ENCODE assay signal across 33 mouse cellular contexts in the genomic region with DNA sequence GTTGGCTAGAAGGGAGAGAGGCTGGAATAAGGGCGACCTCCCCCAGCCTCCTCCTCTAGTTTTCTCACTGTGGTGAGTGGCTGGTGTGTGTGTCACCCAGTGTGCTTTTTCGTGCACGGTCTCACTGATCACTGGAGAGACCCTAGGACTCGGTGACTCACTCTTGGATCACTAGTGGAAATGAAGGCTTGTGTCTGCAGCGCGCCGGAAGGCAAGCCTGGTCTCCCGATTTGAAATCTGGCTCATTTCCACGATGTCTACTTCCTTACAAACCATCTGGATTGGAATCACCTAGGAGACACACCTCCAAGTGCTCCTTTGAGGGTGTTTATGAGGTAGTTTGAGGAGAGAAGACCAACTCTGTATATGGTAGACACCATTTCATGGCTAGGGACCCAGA. TPM values are rescaled to one million over a fixed set of nuclear protein-coding genes. Genes with fewer than 3 reads are reported as not detected.
"Had no signal": no experiment of that assay in that cellular context is flagged by ENCODE, and none has a peak within 500 bp of the region (broad histone marks: within the 10 kb centered on the region; RNA-seq: fewer than 3 reads in every experiment).

No protein-coding gene starts in this region.

- H3K27ac ChIP-seq: heart, embryonic 10.5 days; intestine, embryonic 15.5 days; limb, embryonic 10.5 days; limb, embryonic 12.5 days; liver, embryonic 13.5 days; liver, embryonic 15.5 days had no signal

- DNase-seq: gastrocnemius, postnatal 14 days; heart, adult 18-20 months; heart, postnatal 10 days; heart, postnatal 4 days; kidney, adult 18-20 months; kidney, adult 8-10 months; kidney, postnatal 10 days; kidney, postnatal 25 days; kidney, postnatal 4 days; liver; liver, embryonic 13.5 days had no signal

- H3K4me1 ChIP-seq: heart, embryonic 12.5 days; liver, embryonic 13.5 days; liver, embryonic 15.5 days had no signal

- ATAC-seq: hindbrain, embryonic 16.5 days; inflammation-experienced regulatory T-cells, adult 6 months; intestine, embryonic 15.5 days had no signal

- H3K4me3 ChIP-seq: heart, embryonic 10.5 days; heart, embryonic 12.5 days; hindbrain, embryonic 12.5 days; intestine, embryonic 15.5 days; layer of hippocampus, adult 2 months; limb, embryonic 10.5 days; limb, embryonic 12.5 days; liver, embryonic 13.5 days; liver, embryonic 15.5 days had no signal

- H3K9ac ChIP-seq: heart, embryonic 12.5 days; hindbrain, embryonic 12.5 days; hindbrain, embryonic 14.5 days; intestine, embryonic 15.5 days; limb, embryonic 12.5 days; liver, embryonic 13.5 days; liver, embryonic 15.5 days had no signal

- H3K36me3 ChIP-seq: heart, embryonic 10.5 days; heart, embryonic 12.5 days; hindbrain, embryonic 12.5 days; intestine, embryonic 15.5 days; limb, embryonic 10.5 days; limb, embryonic 12.5 days; liver, embryonic 13.5 days; liver, embryonic 15.5 days had no signal

- H3K9me3 ChIP-seq: heart, embryonic 10.5 days; heart, embryonic 12.5 days; hindbrain, embryonic 12.5 days; intestine, embryonic 15.5 days; limb, embryonic 10.5 days; limb, embryonic 12.5 days; liver, embryonic 13.5 days; liver, embryonic 15.5 days had no signal

- H3K4me2 ChIP-seq: heart, embryonic 12.5 days; hindbrain, embryonic 12.5 days; hindbrain, embryonic 14.5 days; intestine, embryonic 15.5 days; limb, embryonic 12.5 days; liver, embryonic 11.5 days; liver, embryonic 13.5 days; liver, embryonic 15.5 days had no signal

- H3K27me3 ChIP-seq: hindbrain, embryonic 12.5 days; intestine, embryonic 15.5 days; limb, embryonic 12.5 days; liver, embryonic 15.5 days had no signal

RNA-seq across cellular contexts. Expression of a gene that starts 9.9 kb away (rescaled TPM):
- total RNA-seq: granulocyte monocyte progenitor cell, adult 5-6 weeks had no signal
- polyA plus RNA-seq: inflammation-experienced regulatory T-cells, adult 6 months had no signal

RNA-seq across cellular contexts. Expression of a gene that starts 10.6 kb away (rescaled TPM):
- total RNA-seq: gastrocnemius, postnatal 14 days; gastrocnemius, postnatal 4 days; granulocyte monocyte progenitor cell, adult 5-6 weeks; layer of hippocampus, postnatal 10 days; left cerebral cortex, postnatal 36 days had no signal
- polyA plus RNA-seq: heart, embryonic 12.5 days; heart, embryonic 14.5 days; hindbrain, embryonic 12.5 days; hindbrain, embryonic 14.5 days; inflammation-experienced regulatory T-cells, adult 6 months; kidney, embryonic 14.5 days; liver, embryonic 11.5 days; liver, embryonic 13.5 days; liver, embryonic 15.5 days had no signal

RNA-seq across cellular contexts. Expression of a gene that starts 22.3 kb away (rescaled TPM):
- total RNA-seq: gastrocnemius, adult 18-20 months; gastrocnemius, adult 8-10 months; gastrocnemius, postnatal 14 days; granulocyte monocyte progenitor cell, adult 5-6 weeks; heart, postnatal 10 days; heart, postnatal 4 days; layer of hippocampus, adult 2 months; layer of hippocampus, postnatal 10 days had no signal
- polyA plus RNA-seq: heart, embryonic 16.5 days; inflammation-experienced regulatory T-cells, adult 6 months; liver, embryonic 13.5 days; liver, embryonic 15.5 days had no signal

RNA-seq across cellular contexts. Expression of a gene that starts 28.7 kb away (rescaled TPM):
- total RNA-seq: gastrocnemius, postnatal 14 days; gastrocnemius, postnatal 4 days; granulocyte monocyte progenitor cell, adult 5-6 weeks; heart, postnatal 10 days; heart, postnatal 4 days; layer of hippocampus, postnatal 10 days had no signal
- polyA plus RNA-seq: heart, embryonic 12.5 days; heart, embryonic 14.5 days; heart, embryonic 16.5 days; kidney, embryonic 14.5 days; kidney, embryonic 16.5 days; limb, embryonic 10.5 days; limb, embryonic 12.5 days; liver, embryonic 11.5 days; liver, embryonic 13.5 days; liver, embryonic 15.5 days had no signal
